Mouse (Mus musculus): Measurements from ENCODE around the gene Gm45337.

DNA sequence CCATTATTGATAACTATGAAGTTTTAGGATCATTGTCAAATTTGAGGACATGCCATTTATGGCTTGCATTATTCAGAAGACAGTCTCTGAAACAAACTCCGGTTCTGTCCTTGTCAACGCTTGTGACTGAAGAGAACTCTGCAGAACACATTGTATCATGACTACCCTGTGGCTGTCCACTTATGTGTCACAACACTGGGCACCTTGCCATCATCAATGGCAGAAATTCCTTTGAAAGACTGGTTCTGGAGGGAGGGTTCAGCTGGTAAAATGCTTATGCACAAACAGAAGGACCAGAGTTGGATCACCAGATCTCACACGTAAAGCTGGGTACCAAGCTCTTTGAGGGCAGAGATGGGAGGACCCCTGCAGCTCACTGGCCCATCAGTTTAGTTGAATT lies 15.0 kb upstream of the Gm45337 start:
- no peak for TF ChIP-seq CTCF (IDR thresholded peaks at IDR 0.05; ENCODE audit: low read depth, low read length)
- no peak for TF ChIP-seq POLR2A (IDR thresholded peaks at IDR 0.05; ENCODE audit: insufficient read depth, low read length)

All from ES-Bruce4 (cell line).